Mouse (Mus musculus): Measurements from ENCODE around the gene Med27.

Gene Med27

GRCm38 (mm10) chr2:29436376-29436775 lies 89.8 kb downstream of the Med27 start:
- in situ Hi-C loops (cut with MboI, MseI) = no loop called here

- in situ Hi-C loops (cut with MboI, MseI) = no loop called here
Observed at GRCm38 (mm10) chr2:29437111-29437510, 90.5 kb downstream of the Med27 start.

GRCm38 (mm10) chr2:29437861-29438529 lies 91.4 kb downstream of the Med27 start:
- in situ Hi-C loops (cut with MboI, MseI) = no loop called here

GRCm38 (mm10) chr2:29438530-29438862 lies 91.9 kb downstream of the Med27 start:
- in situ Hi-C loops (cut with MboI, MseI) = no loop called here

GRCm38 (mm10) chr2:29438986-29439385 lies 92.4 kb downstream of the Med27 start:
- in situ Hi-C loops (cut with MboI, MseI) = no loop called here

GRCm38 (mm10) chr2:29439396-29439795 lies 92.8 kb downstream of the Med27 start:
- in situ Hi-C loops (cut with MboI, MseI) = no loop called here

GRCm38 (mm10) chr2:29439857-29440502 lies 93.4 kb downstream of the Med27 start:
- in situ Hi-C loops (cut with MboI, MseI) = no loop called here

GRCm38 (mm10) chr2:29442275-29442674 lies 95.7 kb downstream of the Med27 start:
- in situ Hi-C loops (cut with MboI, MseI) = no loop called here

- in situ Hi-C loops (cut with MboI, MseI) = no loop called here
Observed at GRCm38 (mm10) chr2:29443626-29444217, 97.1 kb downstream of the Med27 start.

- in situ Hi-C loops (cut with MboI, MseI) = no loop called here
Observed at GRCm38 (mm10) chr2:29448476-29449002, 101.9 kb downstream of the Med27 start.

GRCm38 (mm10) chr2:29451368-29451999 lies 104.9 kb downstream of the Med27 start:
- in situ Hi-C loops (cut with MboI, MseI) = no loop called here

GRCm38 (mm10) chr2:29453376-29453775 lies 106.8 kb downstream of the Med27 start:
- in situ Hi-C loops (cut with MboI, MseI) = no loop called here

GRCm38 (mm10) chr2:29456631-29457320 lies 110.2 kb downstream of the Med27 start:
- in situ Hi-C loops (cut with MboI, MseI) = no loop called here

- in situ Hi-C loops (cut with MboI, MseI) = no loop called here
Observed at GRCm38 (mm10) chr2:29457677-29458076, 111.1 kb downstream of the Med27 start.

GRCm38 (mm10) chr2:29458346-29458950 lies 111.8 kb downstream of the Med27 start:
- in situ Hi-C loops (cut with MboI, MseI) = no loop called here

- in situ Hi-C loops (cut with MboI, MseI) = no loop called here
Observed at GRCm38 (mm10) chr2:29459648-29460047, 113.0 kb downstream of the Med27 start.

GRCm38 (mm10) chr2:29461841-29462240 lies 115.2 kb downstream of the Med27 start:
- in situ Hi-C loops (cut with MboI, MseI) = no loop called here

GRCm38 (mm10) chr2:29463039-29463585 lies 116.5 kb downstream of the Med27 start:
- in situ Hi-C loops (cut with MboI, MseI) = no loop called here

GRCm38 (mm10) chr2:29464851-29465648 lies 118.4 kb downstream of the Med27 start:
- in situ Hi-C loops (cut with MboI, MseI) = loop anchor here in 1 of 2 experiments (5.0 kb wide), 1 partner anchor 33 kb away; no protein-coding TSS in a partner anchor

GRCm38 (mm10) chr2:29465649-29466137 lies 119.1 kb downstream of the Med27 start:
- in situ Hi-C loops (cut with MboI, MseI) = loop anchor here in 1 of 2 experiments (5.0 kb wide), 1 partner anchor 33 kb away; no protein-coding TSS in a partner anchor
